Mouse (Mus musculus) adrenal gland, adult 10 weeks (tissue): ENCODE measurements around the gene Spopl. TPM values are rescaled to one million over a fixed set of nuclear protein-coding genes. Genes with fewer than 3 reads are reported as not detected.

ENCODE experiments used
- polyA plus RNA-seq: library from polyadenylated mRNA; stranded (reverse); fragments of 350-450 nt; fragmentation: Illumina TruSeq; extraction: RNeasy Lipid Tissue Mini Kit (QIAGEN cat#74804); gene quantifications from one replicate; pipeline ENCODE4 v1.2.3, GENCODE M21; 2014; ENCODE audit warnings: low read depth, low replicate concordance

Spopl gene
- polyA plus RNA-seq: 64.6 TPM

DNA sequence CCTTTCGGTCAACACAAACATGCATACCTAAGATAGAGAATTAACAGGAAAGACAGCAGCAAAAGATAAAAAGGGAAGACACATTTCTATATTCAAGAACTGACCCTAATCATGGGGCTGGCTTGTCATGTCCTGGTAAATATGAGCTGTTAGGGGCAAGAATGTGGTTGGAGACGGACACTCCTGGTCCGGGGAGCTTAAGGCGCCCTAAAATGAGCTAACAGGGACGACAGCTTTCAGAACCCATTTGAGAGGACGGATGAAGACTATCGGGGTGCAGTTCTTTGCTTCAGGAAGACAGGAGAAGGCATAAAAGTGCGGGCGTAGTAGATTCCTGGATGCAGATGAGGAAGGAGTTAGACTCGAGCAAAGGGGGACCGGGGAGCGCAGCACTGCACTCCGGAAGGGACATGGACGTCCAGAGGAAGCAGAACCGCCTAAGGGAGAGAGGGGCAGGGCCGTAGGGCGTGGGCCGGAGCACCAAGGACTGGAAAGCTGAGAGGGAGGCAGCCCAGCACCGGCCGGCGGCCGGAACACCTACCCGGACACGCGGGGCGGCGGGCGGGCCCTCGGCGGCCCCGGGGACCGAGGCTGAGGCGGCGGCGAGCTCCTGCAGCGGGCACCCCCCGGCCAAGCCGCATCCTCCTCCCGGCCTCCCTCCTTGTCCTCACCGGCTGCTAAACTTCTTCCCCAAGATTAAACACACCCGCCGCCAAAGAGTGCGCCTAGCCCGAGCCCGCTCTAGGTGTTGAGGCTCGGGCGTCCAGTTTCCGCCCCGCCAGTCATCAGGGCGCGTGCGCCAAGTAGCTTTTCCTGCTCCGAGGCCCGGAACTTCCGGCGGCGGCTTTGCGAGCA lies at the start of gene Spopl:
Gene Spopl (minus strand): TSS at position 805 of the 855 bp plus-strand sequence.

